Mouse (Mus musculus): ENCODE results near the gene Hoxb9.

GRCm38 (mm10) chr11:96306183-96306907 is 35.1 kb downstream of the Hoxb9 start:
- TF ChIP-seq MAFK (IDR thresholded peaks at IDR 0.05; ENCODE audit: insufficient read depth, low read depth, low read length), result no peak
- TF ChIP-seq ZNF384 (IDR thresholded peaks at IDR 0.05; ENCODE audit: low read depth, low read length), result no peak

Measured in ES-E14 (cell line).